Mouse (Mus musculus): Measurements from ENCODE around the gene Col12a1.
A peak's percentile ranks its signal among the peaks of the same experiment; 100 is the strongest.

Col12a1 gene

DNA sequence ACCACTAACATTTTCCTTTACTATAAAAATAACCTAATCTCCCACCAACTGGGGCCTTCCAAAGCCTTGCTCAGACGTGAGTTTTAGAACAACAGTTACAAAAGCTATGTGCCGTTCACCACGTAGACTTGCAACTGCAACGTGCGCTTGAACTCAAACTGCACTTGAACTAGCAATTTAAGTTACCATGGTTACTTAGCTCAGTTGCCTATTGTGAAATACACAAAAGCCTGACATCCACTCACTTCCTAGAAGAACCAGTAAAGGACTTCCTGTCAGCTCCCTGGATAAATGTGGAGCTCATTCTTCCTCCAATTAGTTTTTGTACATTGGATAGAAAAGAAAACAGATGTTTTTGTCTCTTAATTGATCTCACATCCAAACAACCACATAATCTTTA lies 112.9 kb downstream of the Col12a1 start:
- peak; percentile 26 for DNase-seq (ENCODE audit: low spot score)

DNA sequence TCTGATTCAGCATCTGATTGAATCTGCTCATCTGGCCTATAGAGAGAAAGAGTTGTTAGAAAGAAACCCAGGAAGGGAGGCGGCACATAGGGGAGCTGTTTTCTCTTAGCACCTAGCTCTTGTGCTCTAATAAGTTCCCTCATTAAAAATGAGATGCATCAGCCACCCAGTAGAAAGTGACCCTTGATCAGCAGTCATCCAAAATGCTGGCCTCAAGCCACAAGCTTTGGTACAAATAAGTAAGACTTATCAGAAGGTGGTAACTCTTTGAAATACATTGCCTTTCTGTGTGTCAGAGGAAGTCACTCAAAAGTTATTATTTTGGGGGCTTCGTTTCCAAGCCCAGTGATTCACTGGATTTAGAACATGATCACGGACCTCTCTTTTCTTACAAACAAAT lies 114.1 kb downstream of the Col12a1 start:
- DNase-seq (ENCODE audit: low spot score), result no peak

DNA sequence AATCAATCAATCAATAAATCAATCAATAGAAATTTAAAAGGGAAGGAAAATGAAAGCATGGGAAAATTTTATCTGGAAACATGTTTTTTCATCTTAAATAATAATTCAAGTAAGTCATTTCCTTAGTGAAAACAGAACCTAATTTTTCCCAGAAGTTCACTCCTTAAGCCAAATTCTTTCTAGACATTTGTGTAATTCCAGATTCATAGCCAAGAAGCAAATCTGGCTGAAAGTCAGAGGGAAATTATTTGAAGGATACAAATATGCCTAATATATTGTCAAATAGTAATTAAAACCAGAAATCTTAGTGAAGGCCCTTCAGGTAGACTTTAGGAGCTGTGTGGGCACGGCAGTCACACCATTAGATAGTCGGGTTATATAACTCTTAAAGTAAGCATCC lies 115.2 kb downstream of the Col12a1 start:
- DNase-seq (ENCODE audit: low spot score), result no peak

DNA sequence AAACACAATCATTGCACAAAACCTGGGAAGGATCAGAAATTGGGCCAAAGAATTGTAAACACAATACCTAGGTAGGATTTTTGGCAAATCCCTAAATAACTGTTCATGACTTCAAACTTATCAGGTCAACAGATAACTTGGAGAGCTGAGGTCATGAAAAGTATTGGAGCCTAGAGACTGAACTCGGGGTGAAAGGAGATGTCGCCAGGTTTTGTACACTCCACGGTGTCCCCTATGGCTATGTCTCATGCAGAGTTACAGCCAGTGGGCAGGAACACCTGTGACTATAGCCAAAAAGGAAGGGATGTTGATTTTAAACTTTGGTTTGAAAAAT lies 118.4 kb downstream of the Col12a1 start:
- no peak for DNase-seq (ENCODE audit: low spot score)

DNA sequence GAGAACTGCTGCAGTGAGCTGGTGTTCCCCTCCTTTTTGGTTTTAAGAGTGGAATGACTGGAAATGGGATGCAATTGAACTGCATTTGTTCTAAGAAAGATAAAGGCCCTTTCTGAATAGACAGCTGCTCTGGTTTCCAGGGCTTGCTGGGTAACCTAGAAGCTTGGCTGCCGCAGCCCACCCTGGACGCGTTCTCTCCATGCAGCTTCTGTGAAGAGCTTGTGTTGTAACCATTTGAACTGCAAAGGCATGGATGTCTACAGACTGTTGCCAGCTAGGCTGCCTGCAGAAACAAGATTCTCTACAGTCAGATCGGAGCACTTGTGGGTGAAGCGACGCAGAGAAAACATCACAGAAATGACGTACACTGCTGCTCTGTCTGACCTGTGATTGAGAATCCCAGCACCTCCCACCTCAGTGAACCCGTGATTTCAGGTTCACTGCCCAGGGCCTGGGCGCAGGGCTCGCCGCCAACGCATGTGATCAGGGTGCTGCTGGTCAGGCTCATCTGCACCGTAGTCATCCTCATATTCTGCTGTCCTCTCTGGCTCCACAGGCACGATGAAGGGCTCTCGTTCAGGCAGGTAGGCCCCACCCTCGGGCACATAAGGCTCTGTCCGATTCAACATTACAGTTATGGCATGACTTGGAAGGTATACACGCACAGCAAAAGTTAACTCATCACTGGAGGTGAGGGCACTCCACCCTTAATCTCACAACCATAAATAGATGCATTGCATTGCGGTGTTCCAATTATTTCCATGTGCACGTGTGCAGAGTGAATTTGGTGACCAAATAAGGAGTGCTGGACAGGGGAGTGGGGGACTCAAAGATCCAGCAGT lies 119.0 kb downstream of the Col12a1 start:
- DNase-seq (ENCODE audit: low spot score), result no peak

DNA sequence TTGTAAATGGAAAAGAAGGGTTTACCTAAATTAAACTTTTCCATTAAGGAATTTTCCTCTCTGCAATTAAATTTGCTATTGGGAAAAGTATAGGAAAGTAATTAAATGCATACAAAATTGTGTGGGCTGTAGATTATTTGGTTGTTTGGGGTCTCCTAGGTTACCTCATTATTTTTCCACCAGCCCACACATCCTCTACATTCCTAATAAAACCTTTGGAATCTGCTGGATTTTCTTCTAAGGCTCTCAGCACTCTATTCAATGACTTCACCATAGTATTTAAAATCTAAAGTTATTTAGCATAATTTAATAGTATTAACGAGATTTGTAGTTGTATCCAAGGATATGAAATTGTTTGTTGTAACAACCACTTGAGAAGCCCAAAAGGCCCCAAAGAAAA lies 120.1 kb downstream of the Col12a1 start:
- DNase-seq (ENCODE audit: low spot score), result no peak

DNA sequence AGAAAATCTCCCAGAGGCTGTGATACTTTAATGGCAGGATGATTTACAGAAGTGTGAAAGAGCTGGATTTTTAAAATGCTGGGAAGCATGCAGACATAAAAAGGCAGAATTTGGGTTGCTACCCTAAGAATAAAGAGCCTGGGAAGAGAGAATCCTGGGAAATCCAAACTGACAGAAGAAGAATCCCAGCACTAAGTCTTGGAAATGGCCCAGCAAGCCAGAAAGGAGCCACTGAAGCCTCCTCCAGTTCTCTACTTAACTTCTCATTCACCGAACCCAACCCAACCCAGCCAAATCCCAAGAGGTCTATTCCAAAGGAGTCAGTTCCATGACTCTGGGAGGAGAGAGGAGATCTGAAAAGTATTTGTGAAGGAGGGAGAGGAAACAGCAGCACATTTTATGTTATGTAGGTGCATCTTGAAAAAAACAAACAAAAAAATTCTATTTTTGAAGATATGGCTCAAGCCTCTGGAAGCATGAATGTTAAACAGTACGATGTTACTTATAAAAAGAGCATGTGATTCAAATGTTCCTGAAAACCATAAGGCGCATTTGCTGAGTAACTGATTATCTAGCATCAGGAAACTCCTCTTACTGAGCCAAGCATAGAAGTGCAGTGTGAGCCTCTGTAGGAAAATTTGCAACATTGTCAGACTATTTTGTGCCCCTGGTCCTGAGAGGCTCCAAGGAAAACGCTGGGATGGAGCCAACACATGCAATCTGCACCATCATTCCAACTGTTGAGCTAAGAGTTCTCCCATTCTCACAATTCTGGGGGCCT lies 132.0 kb downstream of the Col12a1 start:
- DNase-seq (ENCODE audit: low spot score), result no peak

DNA sequence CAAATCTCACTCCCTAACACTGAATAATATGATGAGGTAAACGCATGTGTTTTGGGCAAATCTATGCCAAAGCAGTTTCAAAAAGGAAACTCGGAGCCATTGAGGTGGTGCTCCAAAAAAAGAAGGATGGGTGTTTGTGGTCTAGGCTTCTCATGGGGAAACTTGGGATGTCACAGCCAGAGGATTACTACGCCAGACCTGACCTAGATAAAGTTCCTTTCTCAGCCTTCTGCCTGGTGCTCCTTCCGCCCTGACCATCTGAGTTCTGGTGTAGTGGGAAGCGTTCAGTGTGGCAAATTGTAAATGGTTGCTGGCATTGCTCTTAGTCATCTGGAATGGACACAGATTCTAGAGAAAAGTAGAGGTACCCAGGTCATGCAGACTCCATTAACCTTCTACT lies 151.8 kb downstream of the Col12a1 start:
- DNase-seq (ENCODE audit: low spot score), result no peak

DNA sequence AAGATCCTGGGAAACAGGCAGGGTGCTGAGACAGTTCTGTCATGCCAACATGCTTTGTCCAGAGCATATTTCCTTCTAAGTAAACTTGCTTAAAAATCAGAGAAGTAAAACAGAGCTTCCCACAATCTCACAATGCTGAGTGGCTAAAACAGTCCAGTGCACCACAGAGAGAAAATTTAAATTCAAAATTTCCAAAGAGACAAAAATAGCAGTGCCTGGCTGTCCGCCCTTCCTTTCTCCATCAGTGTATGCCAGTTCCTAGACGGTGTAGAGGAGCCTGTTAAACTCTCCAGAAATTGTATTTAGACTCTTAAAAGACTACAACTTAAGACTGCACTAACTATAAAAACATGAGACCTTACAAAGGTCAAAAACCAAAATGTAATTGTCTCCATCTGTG lies 165.3 kb downstream of the Col12a1 start:
- no peak for DNase-seq (ENCODE audit: low spot score)
